Mouse (Mus musculus): ENCODE measurements at regions not wholly inside any gene's neighbourhood (a gene's known extent, or its start where the extent isn't known, plus 50 kb on each side); places are given as distances from the start of the nearest gene placed in this dataset.

DNA sequence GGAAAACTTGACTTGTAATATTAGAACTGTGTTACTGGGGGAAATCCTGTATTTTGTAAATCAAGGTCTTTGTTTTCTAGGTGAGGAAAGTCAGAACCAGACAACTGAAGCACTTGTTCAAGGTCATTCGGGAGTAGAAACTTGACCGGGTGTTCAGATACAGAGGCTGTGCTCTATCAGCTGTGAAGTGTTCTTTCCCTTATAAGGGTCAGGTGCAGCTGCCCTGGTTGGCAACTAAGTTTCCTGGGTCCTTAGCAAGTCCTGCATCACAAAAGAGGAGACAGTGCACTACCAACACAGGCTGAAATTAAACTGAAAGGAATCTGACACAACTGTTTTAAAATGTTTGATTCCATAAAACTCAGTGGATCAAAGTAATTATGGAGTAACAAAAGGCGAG, 406.6 kb downstream of the Nup35 start:
- Histone ChIP-seq H3K4me3 (ENCODE audit: low read depth, low read length) (no peak overlapping the region), H3K9ac (ENCODE audit: low read length) (no peak overlapping the region), H3K4me2 (ENCODE audit: low read length) (no peak overlapping the region), H3K9me3 (ENCODE audit: control insufficient read depth, low read length) (no peaks in the 10 kb centered on the region), H3K27me3 (replicated peaks; ENCODE audit: control insufficient read depth, insufficient read depth, low read length) (no peaks in the 10 kb centered on the region), H3K36me3 (ENCODE audit: control insufficient read depth, insufficient read depth, low read length) (no peaks in the 10 kb centered on the region), H3K27ac (ENCODE audit: low read depth) (no peak overlapping the region), H3K4me1 (replicated peaks; ENCODE audit: control insufficient read depth, insufficient read depth, low read length) (no peaks in the 10 kb centered on the region)
- no peak for ATAC-seq (replicated peaks; ENCODE audit: low FRiP score, low TSS enrichment, low read depth)
- no peak for DNase-seq (ENCODE audit: low spot score)
- 86% methylated on average over 3 of the region's 3 CpGs for WGBS

All from intestine, embryonic 14.5 days (tissue).